Mouse (Mus musculus) embryonic stem cell, embryonic (primary cell): ENCODE measurements around the gene Pank2.

Experiments
- CTCF ChIA-PET, 4 experiments: fragments of 300-600 bp in 2 of 4; fragments of 350-600 bp in 2 of 4; sonication (Branson Sonifier 250); formaldehyde crosslinking; loops; one replicate each; lab custom pipeline; 2022; ENCODE audit warnings: inconsistent platforms in 2 of 4; lab: Charles Lee
- POLR2A ChIA-PET, 4 experiments: fragments of 300-600 bp in 2 of 4; fragments of 350-600 bp in 2 of 4; sonication (Branson Sonifier 250); formaldehyde crosslinking; loops; one replicate each; lab custom pipeline; 2022; ENCODE audit warnings: antibody characterized with exemption in 4 of 4, inconsistent platforms in 1 of 4; lab: Charles Lee

Gene Pank2

GRCm38 (mm10) chr2:131262213-131262672 is at the start of gene Pank2:
Gene Pank2 (plus strand): TSS chr2:131262495.
- POLR2A ChIA-PET, result interaction anchor here (0.5 to 4.8 kb wide), 50 partner anchors 8 to 739 kb away, joined by 3 to 36 read pairs (median 5); partner anchors contain the start of genes 1700037H04Rik (in 3 of the 4), Mavs (in 2 of the 4), Rnf24 (in 2 of the 4) and Cdc25b (in 1 of the 4)

GRCm38 (mm10) chr2:131213773-131214172 is 48.5 kb upstream of the Pank2 start:
- CTCF ChIA-PET, result interaction anchor here in 1 of 4 experiments (0.8 kb wide), 1 partner anchor 159 kb away, joined by 7 read pairs; no protein-coding TSS in a partner anchor

More at GRCm38 (mm10) chr2:131262213-131262672, at the start of gene Pank2:
- CTCF ChIA-PET, result interaction anchor here (0.5 to 1.8 kb wide), 12 partner anchors 8 to 547 kb away, joined by 3 to 5 read pairs (median 3); partner anchors contain the start of genes 1700037H04Rik (in 1 of the 4), Cdc25b (in 1 of the 4), Rnf24 (in 1 of the 4) and Spef1 (in 1 of the 4)

GRCm38 (mm10) chr2:131215941-131216858 is 46.1 kb upstream of the Pank2 start:
- ChIA-PET POLR2A (interaction anchor here in 3 of 4 experiments (0.6 to 10.0 kb wide), 16 partner anchors 11 to 924 kb away, joined by 3 to 112 read pairs (median 4); partner anchors contain the start of genes Mavs (in 3 of the 3), Cdc25b (in 2 of the 3), Spef1 (in 2 of the 3) and Ddrgk1 (in 1 of the 3)), CTCF (interaction anchor here in 2 of 4 experiments (0.8 to 1.4 kb wide), 4 partner anchors 29 to 45 kb away, joined by 3 to 4 read pairs (median 3); partner anchors contain the start of genes Cdc25b (in 1 of the 2) and Spef1 (in 1 of the 2))

More at GRCm38 (mm10) chr2:131213773-131214172, 48.5 kb upstream of the Pank2 start:
- POLR2A ChIA-PET, result interaction anchor here in 2 of 4 experiments (0.9 to 10.0 kb wide), 9 partner anchors 9 to 34 kb away, joined by 3 to 112 read pairs (median 4); partner anchors contain the start of genes Cdc25b (in 1 of the 2), Cenpb (in 1 of the 2), Mavs (in 1 of the 2) and Spef1 (in 1 of the 2)

GRCm38 (mm10) chr2:131220030-131220429 is 42.3 kb upstream of the Pank2 start:
- POLR2A ChIA-PET, result interaction anchor here in 2 of 4 experiments (0.6 to 1.1 kb wide), 5 partner anchors 13 to 75 kb away, joined by 3 to 7 read pairs (median 4); partner anchors contain the start of gene Mavs (in 1 of the 2)
- CTCF ChIA-PET, result no interaction called here

GRCm38 (mm10) chr2:131221853-131222515 is 40.3 kb upstream of the Pank2 start:
- CTCF ChIA-PET, result interaction anchor here in 3 of 4 experiments (0.7 to 2.0 kb wide), 7 partner anchors 12 to 382 kb away, joined by 3 to 6 read pairs (median 5); no protein-coding TSS in a partner anchor
- POLR2A ChIA-PET, result interaction anchor here in 3 of 4 experiments (0.5 to 2.9 kb wide), 10 partner anchors 10 to 508 kb away, joined by 3 to 16 read pairs (median 4); partner anchors contain the start of gene Mavs (in 1 of the 3)

GRCm38 (mm10) chr2:131222562-131222961 is 39.7 kb upstream of the Pank2 start:
- POLR2A ChIA-PET, result interaction anchor here in 3 of 4 experiments (0.5 to 2.9 kb wide), 12 partner anchors 9 to 48 kb away, joined by 3 to 16 read pairs (median 4); partner anchors contain the start of genes Mavs (in 2 of the 3) and Cenpb (in 1 of the 3)
- CTCF ChIA-PET, result interaction anchor here in 3 of 4 experiments (0.7 to 2.0 kb wide), 8 partner anchors 10 to 308 kb away, joined by 3 to 7 read pairs (median 4); partner anchors contain the start of gene Mavs (in 1 of the 3)

- ChIA-PET CTCF (interaction anchor here in 2 of 4 experiments (0.8 to 2.0 kb wide), 5 partner anchors 9 to 52 kb away, joined by 3 to 7 read pairs (median 6); partner anchors contain the start of gene Mavs (in 1 of the 2)), POLR2A (interaction anchor here in 3 of 4 experiments (0.6 to 2.9 kb wide), 11 partner anchors 8 to 49 kb away, joined by 3 to 16 read pairs (median 4); partner anchors contain the start of genes Mavs (in 2 of the 3), Cdc25b (in 1 of the 3), Cenpb (in 1 of the 3) and Spef1 (in 1 of the 3))
These were observed 38.7 kb upstream of the Pank2 start for GRCm38 (mm10) chr2:131223569-131223968.

- CTCF ChIA-PET, result interaction anchor here in 3 of 4 experiments (0.6 to 1.4 kb wide), 5 partner anchors 11 to 323 kb away, joined by 3 to 9 read pairs (median 3); no protein-coding TSS in a partner anchor
These were observed 37.1 kb upstream of the Pank2 start for GRCm38 (mm10) chr2:131225178-131225577.

GRCm38 (mm10) chr2:131226669-131227068 is 35.6 kb upstream of the Pank2 start:
- ChIA-PET CTCF (interaction anchor here in 2 of 4 experiments (0.6 to 0.8 kb wide), 3 partner anchors 16 to 67 kb away, joined by 3 read pairs; no protein-coding TSS in a partner anchor), POLR2A (interaction anchor here in 2 of 4 experiments (0.9 to 10.1 kb wide), 3 partner anchors 11 to 40 kb away, joined by 3 to 112 read pairs (median 4); partner anchors contain the start of genes Cdc25b (in 1 of the 2) and Spef1 (in 1 of the 2))

More at GRCm38 (mm10) chr2:131225178-131225577, 37.1 kb upstream of the Pank2 start:
- POLR2A ChIA-PET, result interaction anchor here in 1 of 4 experiments (1.0 kb wide), 1 partner anchor 9 kb away, joined by 4 read pairs; the partner anchor contains the start of gene Mavs

- ChIA-PET CTCF (interaction anchor here in 2 of 4 experiments (0.5 to 0.6 kb wide), 3 partner anchors 17 to 254 kb away, joined by 3 read pairs; no protein-coding TSS in a partner anchor), POLR2A (interaction anchor here in 2 of 4 experiments (1.0 to 10.1 kb wide), 3 partner anchors 11 to 41 kb away, joined by 3 to 112 read pairs (median 4); partner anchors contain the start of genes Cdc25b (in 1 of the 2) and Spef1 (in 1 of the 2))
These were observed 35.1 kb upstream of the Pank2 start for GRCm38 (mm10) chr2:131227243-131227642.

- POLR2A ChIA-PET, result interaction anchor here (0.6 to 10.1 kb wide), 42 partner anchors 9 to 177 kb away, joined by 3 to 112 read pairs (median 5); partner anchors contain the start of genes 1700037H04Rik (in 3 of the 4), Cdc25b (in 3 of the 4), Spef1 (in 3 of the 4) and Pank2 (in 2 of the 4)
- CTCF ChIA-PET, result interaction anchor here (0.5 to 3.4 kb wide), 12 partner anchors 9 to 239 kb away, joined by 3 to 22 read pairs (median 4); partner anchors contain the start of gene Spef1 (in 1 of the 4)
These were observed 29.7 kb upstream of the Pank2 start for GRCm38 (mm10) chr2:131232558-131232957.

- ChIA-PET CTCF (interaction anchor here (0.5 to 3.4 kb wide), 11 partner anchors 10 to 240 kb away, joined by 3 to 22 read pairs (median 4); partner anchors contain the start of genes Cdc25b (in 2 of the 4) and Spef1 (in 2 of the 4)), POLR2A (interaction anchor here in 3 of 4 experiments (0.7 to 10.1 kb wide), 60 partner anchors 8 to 569 kb away, joined by 3 to 112 read pairs (median 5); partner anchors contain the start of genes 1700037H04Rik (in 3 of the 3), Cdc25b (in 2 of the 3), Pank2 (in 2 of the 3) and Rnf24 (in 2 of the 3))
These were observed 28.8 kb upstream of the Pank2 start, which contains the start of gene Mavs for GRCm38 (mm10) chr2:131233307-131234126. Gene Mavs (plus strand): TSS chr2:131234063.

- ChIA-PET CTCF (interaction anchor here in 3 of 4 experiments (0.6 to 3.4 kb wide), 9 partner anchors 11 to 239 kb away, joined by 3 to 22 read pairs (median 4); partner anchors contain the start of genes Cdc25b (in 2 of the 3), Spef1 (in 2 of the 3) and Pank2 (in 1 of the 3)), POLR2A (interaction anchor here in 3 of 4 experiments (0.7 to 10.1 kb wide), 50 partner anchors 9 to 570 kb away, joined by 3 to 112 read pairs (median 6); partner anchors contain the start of genes 1700037H04Rik (in 2 of the 3), Pank2 (in 2 of the 3), Ap5s1 (in 1 of the 3) and Cdc25b (in 1 of the 3))
These were observed 28.1 kb upstream of the Pank2 start for GRCm38 (mm10) chr2:131234127-131234650.
